In the genomic region with DNA sequence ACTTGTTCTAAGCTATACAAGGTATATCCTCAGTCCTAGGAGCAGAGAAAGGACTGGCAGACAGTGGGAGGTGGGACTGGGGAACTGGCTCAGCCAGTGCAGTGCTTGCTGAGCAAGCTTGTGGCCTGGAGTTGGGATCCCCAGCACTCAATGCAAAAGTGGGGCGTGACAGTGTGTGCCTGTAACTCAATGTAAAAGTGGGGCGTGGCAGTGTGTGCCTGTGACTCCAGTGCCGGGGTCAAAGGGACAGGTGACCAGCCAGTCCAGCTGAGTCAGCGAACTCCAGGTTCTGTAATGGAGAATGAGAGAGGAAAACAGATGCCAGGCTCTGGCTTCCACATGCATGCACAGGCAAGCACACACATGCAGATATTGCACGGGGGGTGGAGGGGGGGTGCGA, we compare ENCODE assay signal across 10 mouse cellular contexts. TPM values are rescaled to one million over a fixed set of nuclear protein-coding genes. Genes with fewer than 3 reads are reported as not detected.
DNase-seq lines count a peak whose midpoint lies in the region; ATAC-seq lines count a peak whose summit lies in the region.
"Had no signal": no experiment of that assay in that cellular context is flagged by ENCODE, and none has a peak within 500 bp of the region (broad histone marks: within the 10 kb centered on the region; RNA-seq: fewer than 3 reads in every experiment).

No protein-coding gene starts in this region.

- no peaks in the 10 kb centered on the region for H3K9me3 ChIP-seq in heart, embryonic 13.5 days
- no peaks in the 10 kb centered on the region for H3K9me3 ChIP-seq in limb, embryonic 10.5 days (replicated peaks)
- H3K9me3 ChIP-seq in hindbrain, embryonic 11.5 days (ENCODE audit: control insufficient read depth, low read length): no peaks in the 10 kb centered on the region
- H3K9me3 ChIP-seq: neural tube, embryonic 15.5 days had no signal

- peak overlapping the region; percentile 44; the same call in 1 of the 2 replicates for H3K9ac ChIP-seq in heart, embryonic 13.5 days
- no peak overlapping the region for H3K9ac ChIP-seq in hindbrain, embryonic 11.5 days (ENCODE audit: low read depth, low read length)
- H3K9ac ChIP-seq: neural tube, embryonic 15.5 days had no signal

- H3K27ac ChIP-seq in heart, embryonic 13.5 days (replicated peaks): peak overlapping the region; percentile 48
- peak overlapping the region; percentile 56 for H3K27ac ChIP-seq in limb, embryonic 10.5 days
- no peak overlapping the region for H3K27ac ChIP-seq in hindbrain, embryonic 11.5 days (ENCODE audit: low read depth, low read length)
- H3K27ac ChIP-seq: neural tube, embryonic 15.5 days had no signal

- H3K4me1 ChIP-seq in heart, embryonic 13.5 days: peaks cover 41% of the 10 kb centered on the region
- H3K4me1 ChIP-seq in limb, embryonic 10.5 days: peaks cover 30% of the 10 kb centered on the region
- no peaks in the 10 kb centered on the region for H3K4me1 ChIP-seq in hindbrain, embryonic 11.5 days (replicated peaks; ENCODE audit: control insufficient read depth, insufficient read depth, low read length)

- no peak overlapping the region for H3K4me2 ChIP-seq in heart, embryonic 13.5 days
- H3K4me2 ChIP-seq in hindbrain, embryonic 11.5 days (replicated peaks; ENCODE audit: low read depth, low read length): no peak overlapping the region
- H3K4me2 ChIP-seq: neural tube, embryonic 15.5 days had no signal

- no peak for ATAC-seq in heart, embryonic 13.5 days (ENCODE audit: extremely low read depth, insufficient number of reproducible peaks, low FRiP score, low TSS enrichment)
- ATAC-seq in cerebellum, adult (ENCODE audit: insufficient number of reproducible peaks, low FRiP score, low TSS enrichment): no peak
- ATAC-seq in hindbrain, embryonic 11.5 days (ENCODE audit: low FRiP score): no peak

- peaks cover 4% of the 10 kb centered on the region; the same call in 1 of the 2 replicates for H3K36me3 ChIP-seq in heart, embryonic 13.5 days
- H3K36me3 ChIP-seq in limb, embryonic 10.5 days: no peaks in the 10 kb centered on the region
- no peaks in the 10 kb centered on the region for H3K36me3 ChIP-seq in hindbrain, embryonic 11.5 days (ENCODE audit: control insufficient read depth, insufficient read depth, low read length)
- H3K36me3 ChIP-seq: neural tube, embryonic 15.5 days had no signal

- no peak overlapping the region for H3K4me3 ChIP-seq in heart, embryonic 13.5 days
- H3K4me3 ChIP-seq in limb, embryonic 10.5 days: no peak overlapping the region
- no peak overlapping the region for H3K4me3 ChIP-seq in hindbrain, embryonic 11.5 days (ENCODE audit: low read depth, low read length)
- H3K4me3 ChIP-seq: neural tube, embryonic 15.5 days had no signal

- no peak for DNase-seq in heart, adult 11 months
- DNase-seq in thymus, postnatal 4 days: peak; percentile 42
- DNase-seq in thymus, postnatal 25 days: no peak
- DNase-seq in limb, embryonic 10.5 days (ENCODE audit: low spot score): no peak
- DNase-seq in yolk sac, embryonic 10.5 days (ENCODE audit: low spot score): peak; percentile 75
- DNase-seq in hindbrain, embryonic 11.5 days (ENCODE audit: low spot score): no peak
- DNase-seq: adrenal gland, postnatal 25 days had no signal

- no peaks in the 10 kb centered on the region for H3K27me3 ChIP-seq in heart, embryonic 13.5 days (replicated peaks)
- H3K27me3 ChIP-seq in limb, embryonic 10.5 days (ENCODE audit: low read depth, poor library complexity, severe bottlenecking): no peaks in the 10 kb centered on the region
- H3K27me3 ChIP-seq in hindbrain, embryonic 11.5 days (ENCODE audit: control insufficient read depth, insufficient read depth, low read length): no peaks in the 10 kb centered on the region
- H3K27me3 ChIP-seq: neural tube, embryonic 15.5 days had no signal

- WGBS in heart, embryonic 13.5 days: 88% methylated on average over 6 of the region's 6 CpGs
- 78% methylated on average over 6 of the region's 6 CpGs for WGBS in limb, embryonic 10.5 days
- 86% methylated on average over 6 of the region's 6 CpGs for WGBS in hindbrain, embryonic 11.5 days

RNA-seq across cellular contexts. Expression of a gene that starts 57.0 kb away (rescaled TPM):
- polyA plus RNA-seq in heart, embryonic 13.5 days (2015; fragmentation: Nextera tagmentation; extraction: Ambion mirVana): 10.6 and 11.5 TPM in 2 replicates
- polyA plus RNA-seq in limb, embryonic 10.5 days (2016; fragmentation: Nextera tagmentation; extraction: Ambion mirVana): 19.5 and 26.3 TPM in 2 replicates
- 7.5 and 8.8 TPM in 2 replicates for polyA plus RNA-seq in hindbrain, embryonic 11.5 days (2014; fragmentation: Nextera tagmentation; extraction: Ambion mirVana)

Comparison
In these comparisons a context has a peak if more than half of its experiments do, and no peak if none do; other contexts are left out.
1. DNase-seq: peak in thymus, postnatal 4 days (single experiment) and yolk sac, embryonic 10.5 days (single experiment); none in heart, adult 11 months (single experiment), thymus, postnatal 25 days (single experiment), limb, embryonic 10.5 days (single experiment) and hindbrain, embryonic 11.5 days (single experiment).